Mouse (Mus musculus) heart, postnatal 0 days (tissue): ENCODE measurements at regions not wholly inside any gene's neighbourhood (a gene's known extent, or its start where the extent isn't known, plus 50 kb on each side); places are given as distances from the start of the nearest gene placed in this dataset.

Source experiments
- ATAC-seq: fragments of 200-750 bp; cut with Nextera tagmentation; 2 replicates; pipeline ENCODE4 v1.8.0; 2017; ENCODE audit warnings: low read depth, moderate number of reproducible peaks, moderate library complexity; ENCODE audit not compliant: insufficient read depth
- DNase-seq: peaks from one replicate; pipeline ENCODE4 v3.0.0-alpha.2; 2016; ENCODE audit warnings: low spot score
- H3K27ac ChIP-seq: fragments of 300-500 bp; sonication (generic); 2 replicates; pipeline ENCODE4 v1.5.1; 2014; ENCODE audit warnings: low read depth, mild to moderate bottlenecking
- H3K27me3 ChIP-seq: fragments of 300-500 bp; sonication (generic); 2 replicates; pipeline ENCODE4 v1.6.1; 2014; ENCODE audit warnings: low read length, mixed read lengths; ENCODE audit not compliant: control insufficient read depth, insufficient read depth
- H3K36me3 ChIP-seq: fragments of 300-500 bp; sonication (generic); replicated peaks from 2 replicates; pipeline ENCODE4 v1.6.1; 2014; ENCODE audit warnings: low read length, mixed read lengths; ENCODE audit not compliant: control insufficient read depth, insufficient read depth
- H3K4me1 ChIP-seq: fragments of 300-500 bp; sonication (generic); 2 replicates; pipeline ENCODE4 v1.6.1; 2014; ENCODE audit warnings: antibody characterized with exemption; ENCODE audit not compliant: control insufficient read depth, insufficient read depth
- H3K4me2 ChIP-seq: fragments of 300-500 bp; sonication (generic); 2 replicates; pipeline ENCODE4 v1.6.1; 2014; ENCODE audit warnings: low read depth, mild to moderate bottlenecking, low read length, moderate library complexity
- H3K4me3 ChIP-seq: fragments of 300-500 bp; sonication (generic); 2 replicates; pipeline ENCODE4 v1.5.1; 2014; ENCODE audit warnings: low read depth, low read length
- H3K9ac ChIP-seq: fragments of 300-500 bp; sonication (generic); replicated peaks from 2 replicates; pipeline ENCODE4 v1.6.1; 2014; ENCODE audit warnings: low read depth, low read length, mixed read lengths
- H3K9me3 ChIP-seq: fragments of 300-500 bp; sonication (generic); replicated peaks from 2 replicates; pipeline ENCODE4 v1.6.1; 2016; ENCODE audit warnings: low read length; ENCODE audit not compliant: control insufficient read depth
- CTCF ChIP-seq: IDR thresholded peaks from 2 replicates; pipeline ENCODE4 v1.5.1; 2016; ENCODE audit warnings: antibody characterized with exemption, control low read depth, low read depth
- EP300 ChIP-seq: IDR thresholded peaks from 2 replicates; pipeline ENCODE4 v1.6.1; 2016; ENCODE audit warnings: antibody characterized with exemption, low read depth
- WGBS: fragments of 180-500 bp; shearing (Covaris S2); extraction: QIAGEN DNeasy Blood & Tissue Kit; methylation state at CpG from one replicate; pipeline ENCODE4 v1.1.7; 2014; 5-methylcytosine and 5-hydroxymethylcytosine counted together

GRCm38 (mm10) chr4:83122668-83123005 is 70.5 kb upstream of the Frem1 start:
- H3K36me3 ChIP-seq: no peaks in the 10 kb centered on the region
- TF ChIP-seq EP300 (no peak), CTCF (no peak)
- no peak for DNase-seq
- H3K27me3 ChIP-seq: no peaks in the 10 kb centered on the region
- H3K9me3 ChIP-seq: no peaks in the 10 kb centered on the region
- no peak overlapping the region for H3K4me2 ChIP-seq
- H3K4me1 ChIP-seq: no peaks in the 10 kb centered on the region
- no peak overlapping the region for H3K27ac ChIP-seq
- ATAC-seq: no peak
- H3K9ac ChIP-seq: no peak overlapping the region
- WGBS: 72% methylated on average over 8 of the region's 8 CpGs
- H3K4me3 ChIP-seq: no peak overlapping the region

DNA sequence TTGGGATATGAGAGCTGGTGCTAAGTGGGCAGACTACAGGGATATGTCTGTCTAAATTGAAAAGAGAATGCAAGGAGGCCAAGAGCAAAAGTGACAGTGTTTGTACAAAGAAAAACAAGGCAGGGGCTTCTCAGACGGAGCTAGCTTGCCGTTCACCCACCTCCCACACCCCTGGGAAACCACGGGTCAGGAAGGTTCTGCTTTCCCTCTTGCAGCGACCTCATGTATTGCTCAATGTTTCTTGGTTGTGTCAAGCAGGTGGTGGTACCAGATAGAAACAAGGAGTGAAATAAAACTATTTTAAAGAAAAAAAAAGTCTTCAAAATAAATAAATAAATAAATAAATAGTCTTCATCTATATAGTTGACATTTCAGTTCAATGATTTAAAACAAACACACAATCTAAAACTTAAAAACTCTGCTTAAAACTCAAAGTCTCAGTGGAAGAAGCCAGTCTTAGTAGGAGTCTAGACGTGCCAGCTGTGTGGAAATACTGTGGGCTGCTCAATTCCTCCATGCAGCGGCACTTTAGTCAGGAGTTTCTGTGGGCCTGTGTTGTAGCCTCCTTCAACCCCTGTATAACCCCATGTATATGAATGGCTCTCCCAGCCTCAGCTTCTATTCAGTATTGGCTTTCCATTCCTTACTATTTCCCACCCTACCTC is 70.0 kb upstream of the Frem1 start:
- TF ChIP-seq CTCF (no peak), EP300 (no peak)
- no peaks in the 10 kb centered on the region for H3K27me3 ChIP-seq
- H3K9ac ChIP-seq: no peak overlapping the region
- no peaks in the 10 kb centered on the region for H3K36me3 ChIP-seq
- H3K4me2 ChIP-seq: no peak overlapping the region
- DNase-seq (no peak), ATAC-seq (no peak)
- no peak overlapping the region for H3K4me3 ChIP-seq
- H3K4me1 ChIP-seq: no peaks in the 10 kb centered on the region
- H3K9me3 ChIP-seq: no peaks in the 10 kb centered on the region
- WGBS: 70% methylated on average over 6 of the region's 6 CpGs
- H3K27ac ChIP-seq: no peak overlapping the region

- no peaks in the 10 kb centered on the region for H3K9me3 ChIP-seq
- DNase-seq (no peak), ATAC-seq (no peak)
- H3K4me2 ChIP-seq: no peak overlapping the region
- 59% methylated on average over 3 of the region's 3 CpGs for WGBS
- no peak overlapping the region for H3K9ac ChIP-seq
- TF ChIP-seq CTCF: no peak
- no peak for TF ChIP-seq EP300
- no peak overlapping the region for H3K4me3 ChIP-seq
- no peak overlapping the region for H3K27ac ChIP-seq
- H3K36me3 ChIP-seq: no peaks in the 10 kb centered on the region
- H3K4me1 ChIP-seq: peaks cover 4% of the 10 kb centered on the region; the same call in 1 of the 2 replicates
- H3K27me3 ChIP-seq: no peaks in the 10 kb centered on the region
Observed at GRCm38 (mm10) chr4:83108659-83108967, 56.5 kb upstream of the Frem1 start.

DNA sequence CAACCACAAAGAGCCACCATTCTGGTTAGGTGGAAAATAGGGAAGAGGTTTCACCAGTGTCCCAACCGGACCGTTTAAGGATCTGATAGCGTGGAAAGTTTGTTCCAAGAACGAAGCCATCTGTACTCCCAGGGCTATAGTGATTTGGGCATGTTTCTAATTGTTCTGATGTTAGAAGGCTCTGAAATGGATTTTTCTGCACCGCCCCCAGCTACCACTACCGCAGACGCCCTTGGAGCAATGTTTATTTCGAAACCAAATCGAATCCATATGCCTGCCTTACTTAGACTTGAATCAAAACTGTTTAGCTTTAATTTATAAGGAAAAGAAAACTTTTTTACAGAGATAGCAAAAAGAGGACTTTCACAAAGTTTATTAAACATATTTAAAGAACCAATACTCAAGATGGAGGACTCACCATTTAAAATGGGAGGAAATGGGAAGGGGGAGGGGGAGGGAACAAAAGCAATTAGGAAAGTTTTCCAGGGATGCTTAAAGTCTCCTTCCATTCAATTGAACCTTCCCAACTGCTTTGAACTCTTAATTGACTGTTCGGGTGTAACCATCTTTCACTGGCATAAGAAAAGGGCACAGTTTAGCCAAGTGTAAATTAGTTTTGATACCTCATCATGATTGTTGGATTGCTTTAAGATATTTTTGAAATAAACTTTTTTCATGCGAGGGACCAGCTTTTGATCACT is 56.0 kb upstream of the Frem1 start:
- no peaks in the 10 kb centered on the region for H3K9me3 ChIP-seq
- WGBS: 87% methylated on average over 11 of the region's 11 CpGs
- no peaks in the 10 kb centered on the region for H3K36me3 ChIP-seq
- ATAC-seq (no peak), DNase-seq (no peak)
- peaks cover 4% of the 10 kb centered on the region; the same call in 1 of the 2 replicates for H3K4me1 ChIP-seq
- no peak overlapping the region for H3K4me3 ChIP-seq
- H3K9ac ChIP-seq: no peak overlapping the region
- TF ChIP-seq EP300: no peak
- no peak for TF ChIP-seq CTCF
- no peaks in the 10 kb centered on the region for H3K27me3 ChIP-seq
- no peak overlapping the region for H3K4me2 ChIP-seq
- H3K27ac ChIP-seq: no peak overlapping the region

- Histone ChIP-seq H3K4me1 (peaks cover 4% of the 10 kb centered on the region; the same call in 1 of the 2 replicates), H3K9me3 (no peaks in the 10 kb centered on the region), H3K4me2 (no peak overlapping the region), H3K4me3 (no peak overlapping the region), H3K27ac (no peak overlapping the region), H3K27me3 (no peaks in the 10 kb centered on the region), H3K9ac (no peak overlapping the region), H3K36me3 (no peaks in the 10 kb centered on the region)
- ATAC-seq (no peak), DNase-seq (no peak)
- TF ChIP-seq EP300 (no peak), CTCF (no peak)
- WGBS: 17% methylated on average over 2 of the region's 2 CpGs
Observed at GRCm38 (mm10) chr4:83107161-83107560, 55.0 kb upstream of the Frem1 start.
